Mouse (Mus musculus) intestine, postnatal 0 days (tissue): ENCODE data around the gene Prr5. TPM values are rescaled to one million over a fixed set of nuclear protein-coding genes. Genes with fewer than 3 reads are reported as not detected.

Experiments used
- ATAC-seq: fragments of 200-750 bp; cut with Nextera tagmentation; 2 replicates; pipeline ENCODE4 v1.8.0; 2017; ENCODE audit warnings: mild to moderate bottlenecking, moderate TSS enrichment, moderate library complexity
- H3K27ac ChIP-seq: fragments of 300-500 bp; sonication (generic); 2 replicates; pipeline ENCODE4 v1.5.1; 2014; ENCODE audit warnings: mild to moderate bottlenecking, low read depth, low read length, moderate library complexity
- H3K27me3 ChIP-seq: fragments of 300-500 bp; sonication (generic); replicated peaks from 2 replicates; pipeline ENCODE4 v1.6.1; 2014; ENCODE audit warnings: low read length, mixed read lengths; ENCODE audit not compliant: control insufficient read depth, insufficient read depth
- H3K36me3 ChIP-seq: fragments of 300-500 bp; sonication (generic); 2 replicates; pipeline ENCODE4 v1.6.1; 2014; ENCODE audit warnings: mild to moderate bottlenecking, moderate library complexity; ENCODE audit not compliant: control insufficient read depth, insufficient read depth
- H3K4me1 ChIP-seq: fragments of 300-500 bp; sonication (generic); replicated peaks from 2 replicates; pipeline ENCODE4 v1.6.1; 2014; ENCODE audit warnings: antibody characterized with exemption, low read length, mixed read lengths; ENCODE audit not compliant: control insufficient read depth, insufficient read depth
- H3K4me2 ChIP-seq: fragments of 300-500 bp; sonication (generic); replicated peaks from 2 replicates; pipeline ENCODE4 v1.6.1; 2014; ENCODE audit warnings: low read depth, mild to moderate bottlenecking, moderate library complexity
- H3K4me3 ChIP-seq: fragments of 300-500 bp; sonication (generic); 2 replicates; pipeline ENCODE4 v1.5.1; 2014; ENCODE audit warnings: low read depth, low read length
- H3K9ac ChIP-seq: fragments of 300-500 bp; sonication (generic); 2 replicates; pipeline ENCODE4 v1.6.1; 2014; ENCODE audit warnings: mild to moderate bottlenecking, low read depth, low read length
- H3K9me3 ChIP-seq: fragments of 300-500 bp; sonication (generic); 2 replicates; pipeline ENCODE4 v1.6.1; 2016; ENCODE audit warnings: mixed run types; ENCODE audit not compliant: control insufficient read depth
- CTCF ChIP-seq: sonication (generic); IDR thresholded peaks from 2 replicates; pipeline ENCODE4 v1.5.1; 2016; ENCODE audit warnings: low read depth, mild to moderate bottlenecking, control low read depth, antibody characterized with exemption, moderate library complexity
- WGBS: fragments of 180-500 bp; shearing (Covaris S2); extraction: QIAGEN DNeasy Blood & Tissue Kit; methylation state at CpG from one replicate; pipeline ENCODE4 v1.1.7; 2014; 5-methylcytosine and 5-hydroxymethylcytosine counted together
- polyA plus RNA-seq: library from polyadenylated mRNA; unstranded; fragments of >200 nt; fragmentation: Nextera tagmentation; extraction: Ambion mirVana; gene quantifications from 2 replicates; pipeline ENCODE4 v1.2.1, GENCODE M21; 2015

Prr5 gene
- polyA plus RNA-seq, 1 experiment from 2014 or later: 68.5 TPM

DNA sequence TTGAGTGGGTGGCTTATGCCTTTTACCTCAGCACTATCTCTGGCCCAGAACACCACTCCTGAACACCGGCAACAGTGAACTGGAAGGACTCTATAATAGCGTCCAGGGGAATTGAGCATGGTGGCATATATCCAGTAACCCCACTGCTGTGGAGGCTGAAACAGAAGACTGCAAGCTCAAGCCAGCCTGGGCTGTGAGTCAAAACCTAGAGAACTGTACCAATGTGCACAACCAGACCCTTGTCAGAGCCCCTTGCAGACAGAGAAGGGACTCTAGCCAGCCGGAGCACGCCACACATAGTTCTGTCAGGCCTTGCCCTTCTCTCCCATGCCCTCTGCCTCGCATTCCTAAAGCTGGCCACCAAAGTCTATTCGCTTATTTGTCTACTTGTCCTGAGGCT lies 28.7 kb upstream of the Prr5 start:
- no peak for TF ChIP-seq CTCF
- H3K9ac ChIP-seq: no peak overlapping the region
- no peak overlapping the region for H3K4me3 ChIP-seq
- no peak overlapping the region for H3K4me2 ChIP-seq
- no peaks in the 10 kb centered on the region for H3K36me3 ChIP-seq
- 85% methylated on average over 6 of the region's 6 CpGs for WGBS
- ATAC-seq: no peak
- no peaks in the 10 kb centered on the region for H3K27me3 ChIP-seq
- no peak overlapping the region for H3K27ac ChIP-seq
- no peaks in the 10 kb centered on the region for H3K9me3 ChIP-seq
- peaks cover 8% of the 10 kb centered on the region; the same call in 1 of the 2 replicates for H3K4me1 ChIP-seq

- no peak overlapping the region for H3K4me3 ChIP-seq
- ATAC-seq: no peak
- no peaks in the 10 kb centered on the region for H3K9me3 ChIP-seq
- 55% methylated on average over 5 of the region's 5 CpGs for WGBS
- H3K9ac ChIP-seq: no peak overlapping the region
- no peak for TF ChIP-seq CTCF
- H3K4me1 ChIP-seq: peaks cover 8% of the 10 kb centered on the region; the same call in 1 of the 2 replicates
- H3K27ac ChIP-seq: no peak overlapping the region
- no peaks in the 10 kb centered on the region for H3K36me3 ChIP-seq
- no peaks in the 10 kb centered on the region for H3K27me3 ChIP-seq
- no peak overlapping the region for H3K4me2 ChIP-seq
These were observed 28.3 kb upstream of the Prr5 start for GRCm38 (mm10) chr15:84641127-84641526.

- H3K4me3 ChIP-seq: no peak overlapping the region
- peaks cover 8% of the 10 kb centered on the region; the same call in 1 of the 2 replicates for H3K4me1 ChIP-seq
- H3K27ac ChIP-seq: no peak overlapping the region
- ATAC-seq: no peak
- no peaks in the 10 kb centered on the region for H3K9me3 ChIP-seq
- no peak for TF ChIP-seq CTCF
- H3K4me2 ChIP-seq: no peak overlapping the region
- WGBS: 100% methylated on average over 1 of the region's 1 CpGs
- no peak overlapping the region for H3K9ac ChIP-seq
- H3K27me3 ChIP-seq: no peaks in the 10 kb centered on the region
- H3K36me3 ChIP-seq: no peaks in the 10 kb centered on the region
These were observed 27.5 kb upstream of the Prr5 start for GRCm38 (mm10) chr15:84641948-84642347.

DNA sequence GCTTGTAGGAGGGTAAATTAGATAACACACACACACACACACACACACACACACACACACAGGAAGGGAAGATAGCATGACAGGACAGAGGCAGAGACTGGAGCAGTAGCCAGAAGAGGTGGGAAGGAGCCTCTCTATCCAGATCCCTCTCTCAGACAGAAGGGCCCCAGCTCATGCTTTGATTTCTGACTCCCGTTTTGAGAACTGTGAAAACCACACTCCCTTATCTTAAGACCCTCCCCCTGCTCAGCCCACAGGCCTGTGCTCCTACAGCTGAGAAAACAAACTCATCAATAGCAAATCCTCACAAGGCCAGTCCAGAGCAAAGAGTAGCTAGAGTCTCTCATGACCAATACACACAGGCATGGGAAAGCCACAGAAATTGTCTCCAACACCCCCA lies 26.2 kb upstream of the Prr5 start:
- H3K4me1 ChIP-seq: peaks cover 8% of the 10 kb centered on the region; the same call in 1 of the 2 replicates
- no peaks in the 10 kb centered on the region for H3K36me3 ChIP-seq
- H3K27me3 ChIP-seq: no peaks in the 10 kb centered on the region
- 0 out of 2 replicates have a peak, but pooled peaks cover 4% of the 10 kb centered on the region for H3K9me3 ChIP-seq
- H3K4me2 ChIP-seq: no peak overlapping the region
- no peak overlapping the region for H3K4me3 ChIP-seq
- ATAC-seq: no peak
- 6% methylated on average over 1 of the region's 1 CpGs for WGBS
- TF ChIP-seq CTCF: no peak
- no peak overlapping the region for H3K9ac ChIP-seq
- no peak overlapping the region for H3K27ac ChIP-seq

- Histone ChIP-seq H3K36me3 (no peaks in the 10 kb centered on the region), H3K4me2 (no peak overlapping the region), H3K9ac (no peak overlapping the region), H3K27me3 (no peaks in the 10 kb centered on the region), H3K4me3 (no peak overlapping the region), H3K9me3 (0 out of 2 replicates have a peak, but pooled peaks cover 4% of the 10 kb centered on the region), H3K27ac (no peak overlapping the region), H3K4me1 (no peaks in the 10 kb centered on the region)
- TF ChIP-seq CTCF: no peak
- ATAC-seq: no peak
- WGBS: 81% methylated on average over 6 of the region's 6 CpGs
These were observed 17.9 kb upstream of the Prr5 start for GRCm38 (mm10) chr15:84651481-84651880.

- Histone ChIP-seq H3K27me3 (no peaks in the 10 kb centered on the region), H3K4me1 (no peaks in the 10 kb centered on the region), H3K4me2 (no peak overlapping the region), H3K4me3 (no peak overlapping the region), H3K27ac (no peak overlapping the region; the same call in 1 of the 2 replicates), H3K36me3 (no peaks in the 10 kb centered on the region), H3K9me3 (no peaks in the 10 kb centered on the region), H3K9ac (no peak overlapping the region)
- ATAC-seq: no peak
- no peak for TF ChIP-seq CTCF
- 79% methylated on average over 7 of the region's 7 CpGs for WGBS
These were observed 16.3 kb upstream of the Prr5 start for GRCm38 (mm10) chr15:84653151-84653550.
